Mouse (Mus musculus) heart, postnatal 0 days (tissue): ENCODE measurements at regions not wholly inside any gene's neighbourhood (a gene's known extent, or its start where the extent isn't known, plus 50 kb on each side); places are given as distances from the start of the nearest gene placed in this dataset.
A peak's percentile ranks its signal among the peaks of the same experiment; 100 is the strongest.

ENCODE experiments used
- ATAC-seq: fragments of 200-750 bp; cut with Nextera tagmentation; 2 replicates; pipeline ENCODE4 v1.8.0; 2017; ENCODE audit warnings: low read depth, moderate number of reproducible peaks, moderate library complexity; ENCODE audit not compliant: insufficient read depth
- DNase-seq: peaks from one replicate; pipeline ENCODE4 v3.0.0-alpha.2; 2016; ENCODE audit warnings: low spot score
- H3K27ac ChIP-seq: fragments of 300-500 bp; sonication (generic); 2 replicates; pipeline ENCODE4 v1.5.1; 2014; ENCODE audit warnings: low read depth, mild to moderate bottlenecking
- H3K27me3 ChIP-seq: fragments of 300-500 bp; sonication (generic); 2 replicates; pipeline ENCODE4 v1.6.1; 2014; ENCODE audit warnings: low read length, mixed read lengths; ENCODE audit not compliant: control insufficient read depth, insufficient read depth
- H3K36me3 ChIP-seq: fragments of 300-500 bp; sonication (generic); replicated peaks from 2 replicates; pipeline ENCODE4 v1.6.1; 2014; ENCODE audit warnings: low read length, mixed read lengths; ENCODE audit not compliant: control insufficient read depth, insufficient read depth
- H3K4me1 ChIP-seq: fragments of 300-500 bp; sonication (generic); 2 replicates; pipeline ENCODE4 v1.6.1; 2014; ENCODE audit warnings: antibody characterized with exemption; ENCODE audit not compliant: control insufficient read depth, insufficient read depth
- H3K4me2 ChIP-seq: fragments of 300-500 bp; sonication (generic); 2 replicates; pipeline ENCODE4 v1.6.1; 2014; ENCODE audit warnings: low read depth, mild to moderate bottlenecking, low read length, moderate library complexity
- H3K4me3 ChIP-seq: fragments of 300-500 bp; sonication (generic); 2 replicates; pipeline ENCODE4 v1.5.1; 2014; ENCODE audit warnings: low read depth, low read length
- H3K9ac ChIP-seq: fragments of 300-500 bp; sonication (generic); replicated peaks from 2 replicates; pipeline ENCODE4 v1.6.1; 2014; ENCODE audit warnings: low read depth, low read length, mixed read lengths
- H3K9me3 ChIP-seq: fragments of 300-500 bp; sonication (generic); replicated peaks from 2 replicates; pipeline ENCODE4 v1.6.1; 2016; ENCODE audit warnings: low read length; ENCODE audit not compliant: control insufficient read depth
- CTCF ChIP-seq: IDR thresholded peaks from 2 replicates; pipeline ENCODE4 v1.5.1; 2016; ENCODE audit warnings: antibody characterized with exemption, control low read depth, low read depth
- EP300 ChIP-seq: IDR thresholded peaks from 2 replicates; pipeline ENCODE4 v1.6.1; 2016; ENCODE audit warnings: antibody characterized with exemption, low read depth
- whole genome bisulfite sequencing: fragments of 180-500 bp; shearing (Covaris S2); extraction: QIAGEN DNeasy Blood & Tissue Kit; methylation state at CpG from one replicate; pipeline ENCODE4 v1.1.7; 2014; 5-methylcytosine and 5-hydroxymethylcytosine counted together

- WGBS: 8% methylated on average over 8 of the region's 8 CpGs
Measured at GRCm38 (mm10) chr4:142989175-142989574, 223.6 kb downstream of the Prdm2 start.

GRCm38 (mm10) chr4:142983295-142983624 is 229.5 kb downstream of the Prdm2 start:
- WGBS: 69% methylated on average over 6 of the region's 6 CpGs
- DNase-seq: no peak
- no peak overlapping the region for H3K4me2 ChIP-seq
- H3K9ac ChIP-seq: no peak overlapping the region
- H3K27ac ChIP-seq: no peak overlapping the region
- H3K36me3 ChIP-seq: no peaks in the 10 kb centered on the region
- ATAC-seq: no peak
- no peak overlapping the region for H3K4me3 ChIP-seq
- no peak for TF ChIP-seq EP300
- no peak for TF ChIP-seq CTCF
- H3K4me1 ChIP-seq: no peaks in the 10 kb centered on the region
- H3K9me3 ChIP-seq: no peaks in the 10 kb centered on the region
- H3K27me3 ChIP-seq: no peaks in the 10 kb centered on the region

More at GRCm38 (mm10) chr4:142989175-142989574, 223.6 kb downstream of the Prdm2 start:
- DNase-seq (no peak), ATAC-seq (no peak)
- TF ChIP-seq EP300 (no peak), CTCF (peak; percentile 22; the same call in 1 of the 2 replicates)
- Histone ChIP-seq H3K36me3 (no peaks in the 10 kb centered on the region), H3K9me3 (no peaks in the 10 kb centered on the region), H3K27ac (no peak overlapping the region), H3K27me3 (no peaks in the 10 kb centered on the region), H3K4me1 (no peaks in the 10 kb centered on the region), H3K4me2 (no peak overlapping the region), H3K4me3 (no peak overlapping the region), H3K9ac (no peak overlapping the region)

GRCm38 (mm10) chr4:142982585-142983294 is 230.1 kb downstream of the Prdm2 start:
- H3K9me3 ChIP-seq: no peaks in the 10 kb centered on the region
- H3K27me3 ChIP-seq: no peaks in the 10 kb centered on the region
- no peak for DNase-seq
- no peak overlapping the region for H3K4me3 ChIP-seq
- no peaks in the 10 kb centered on the region for H3K36me3 ChIP-seq
- 53% methylated on average over 8 of the region's 8 CpGs for whole genome bisulfite sequencing
- no peak overlapping the region for H3K4me2 ChIP-seq
- ATAC-seq: no peak
- H3K4me1 ChIP-seq: no peaks in the 10 kb centered on the region
- no peak overlapping the region for H3K9ac ChIP-seq
- H3K27ac ChIP-seq: no peak overlapping the region
- TF ChIP-seq CTCF (no peak), EP300 (no peak)

GRCm38 (mm10) chr4:142975620-142976019 is 237.2 kb downstream of the Prdm2 start:
- Histone ChIP-seq H3K36me3 (no peaks in the 10 kb centered on the region), H3K4me1 (no peaks in the 10 kb centered on the region), H3K4me2 (no peak overlapping the region), H3K27me3 (no peaks in the 10 kb centered on the region), H3K9me3 (no peaks in the 10 kb centered on the region), H3K27ac (no peak overlapping the region), H3K9ac (no peak overlapping the region), H3K4me3 (no peak overlapping the region)
- ATAC-seq: no peak
- no peak for DNase-seq
- TF ChIP-seq EP300 (no peak), CTCF (no peak)
- WGBS: 60% methylated on average over 11 of the region's 11 CpGs

- ATAC-seq: no peak
- H3K9ac ChIP-seq: no peak overlapping the region
- WGBS: 80% methylated on average over 4 of the region's 4 CpGs
- DNase-seq: no peak
- H3K27ac ChIP-seq: no peak overlapping the region
- H3K27me3 ChIP-seq: no peaks in the 10 kb centered on the region
- no peak overlapping the region for H3K4me2 ChIP-seq
- H3K9me3 ChIP-seq: 0 out of 2 replicates have a peak, but pooled peaks cover 4% of the 10 kb centered on the region
- H3K4me1 ChIP-seq: no peaks in the 10 kb centered on the region
- H3K36me3 ChIP-seq: no peaks in the 10 kb centered on the region
- H3K4me3 ChIP-seq: no peak overlapping the region
- no peak for TF ChIP-seq EP300
- no peak for TF ChIP-seq CTCF
Measured at GRCm38 (mm10) chr4:142970040-142970439, 242.8 kb downstream of the Prdm2 start.

GRCm38 (mm10) chr4:142967604-142968003 is 245.2 kb downstream of the Prdm2 start:
- H3K36me3 ChIP-seq: no peaks in the 10 kb centered on the region
- ATAC-seq (no peak), DNase-seq (no peak)
- TF ChIP-seq CTCF (no peak), EP300 (no peak)
- H3K4me2 ChIP-seq: no peak overlapping the region
- H3K27me3 ChIP-seq: no peaks in the 10 kb centered on the region
- no peak overlapping the region for H3K9ac ChIP-seq
- H3K4me1 ChIP-seq: no peaks in the 10 kb centered on the region
- no peak overlapping the region for H3K27ac ChIP-seq
- H3K4me3 ChIP-seq: no peak overlapping the region
- 0 out of 2 replicates have a peak, but pooled peaks cover 4% of the 10 kb centered on the region for H3K9me3 ChIP-seq
- 75% methylated on average over 2 of the region's 2 CpGs for WGBS
